Mouse (Mus musculus) MEL (cell line): Measurements from ENCODE around the gene Crxos. TPM values are rescaled to one million over a fixed set of nuclear protein-coding genes. Genes with fewer than 3 reads are reported as not detected.

Experiments used
- DNase-seq: peaks from one replicate; pipeline ENCODE4 v3.0.0; 2011; ENCODE audit warnings: low read depth, low spot score
- H3K27ac ChIP-seq: 2 replicates; pipeline ENCODE4 v1.5.1; 2012; ENCODE audit warnings: low read depth, mild to moderate bottlenecking, control low read depth, low read length, moderate library complexity; ENCODE audit not compliant: control insufficient read depth
- H3K27me3 ChIP-seq, 2 experiments: fragments of 150-350 bp in 1 of 2; sonication (generic) in 1 of 2; 2 replicates each; pipeline ENCODE4 v1.6.1; 2012; ENCODE audit warnings: low read length in 2 of 2, mild to moderate bottlenecking in 2 of 2, improper control_type of control experiment in 1 of 2, moderate library complexity in 1 of 2; ENCODE audit not compliant: insufficient read depth in 2 of 2, control insufficient read depth in 1 of 2
- H3K36me3 ChIP-seq, 2 experiments: 2 replicates each; pipeline ENCODE4 v1.6.1; 2012 to 2014; ENCODE audit warnings: low read length in 2 of 2, improper control_type of control experiment in 1 of 2, inconsistent platforms in 1 of 2, mild to moderate bottlenecking in 1 of 2; ENCODE audit not compliant: insufficient read depth in 2 of 2, control insufficient read depth in 1 of 2
- H3K4me1 ChIP-seq, 2 experiments: fragments of 150-350 bp in 1 of 2; sonication (generic) in 1 of 2; 2 replicates each; pipeline ENCODE4 v1.6.1; 2012; ENCODE audit warnings: low read length in 2 of 2, improper control_type of control experiment in 1 of 2, mild to moderate bottlenecking in 1 of 2; ENCODE audit not compliant: insufficient read depth in 2 of 2, control insufficient read depth in 1 of 2
- H3K4me3 ChIP-seq, 2 experiments: fragments of 150-350 bp in 1 of 2; sonication (generic) in 1 of 2; 2 replicates each; pipeline ENCODE4 v1.5.1; 2012; ENCODE audit warnings: low read depth in 2 of 2, low read length in 2 of 2, mild to moderate bottlenecking in 2 of 2, moderate library complexity in 2 of 2, control low read depth in 1 of 2, improper control_type of control experiment in 1 of 2; ENCODE audit not compliant: control insufficient read depth in 1 of 2, insufficient read depth in 1 of 2
- H3K79me2 ChIP-seq: 2 replicates; pipeline ENCODE4 v1.6.1; 2012; ENCODE audit warnings: mild to moderate bottlenecking, low read length, moderate library complexity; ENCODE audit not compliant: control insufficient read depth, poor library complexity, insufficient read depth
- H3K9ac ChIP-seq: 2 replicates; pipeline ENCODE4 v1.6.1; 2012; ENCODE audit warnings: low read depth, mild to moderate bottlenecking, control low read depth, low read length, moderate library complexity; ENCODE audit not compliant: control insufficient read depth, poor library complexity, severe bottlenecking
- H3K9me3 ChIP-seq: fragments of 150-350 bp; sonication (generic); replicated peaks from 2 replicates; pipeline ENCODE4 v1.6.1; 2012; ENCODE audit warnings: mild to moderate bottlenecking, low read length, improper control_type of control experiment, moderate library complexity; ENCODE audit not compliant: insufficient read depth
- E2F4 ChIP-seq: IDR thresholded peaks from 2 replicates; pipeline ENCODE4 v1.6.1; 2011; ENCODE audit warnings: low read depth, low read length, improper control_type of control experiment, borderline replicate concordance
- EP300 ChIP-seq, 2 experiments: IDR thresholded peaks; 2 replicates each; pipeline ENCODE4 v1.6.1; 2011; ENCODE audit warnings: improper control_type of control experiment in 2 of 2, low read length in 2 of 2, low read depth in 1 of 2, mild to moderate bottlenecking in 1 of 2
- ETS1 ChIP-seq: IDR thresholded peaks from 2 replicates; pipeline ENCODE4 v1.6.1; 2012; ENCODE audit warnings: low read depth, mild to moderate bottlenecking, inconsistent platforms, low read length, improper control_type of control experiment, moderate library complexity
- GABPA ChIP-seq: IDR thresholded peaks from 2 replicates; pipeline ENCODE4 v1.6.1; 2012; ENCODE audit warnings: low read depth, mild to moderate bottlenecking, inconsistent platforms, low read length, improper control_type of control experiment, moderate library complexity
- GATA1 ChIP-seq: IDR thresholded peaks from 2 replicates; pipeline ENCODE4 v1.6.1; 2011; ENCODE audit warnings: low read depth, low read length, improper control_type of control experiment
- HCFC1 ChIP-seq: IDR thresholded peaks from 2 replicates; pipeline ENCODE4 v1.6.1; 2012; ENCODE audit warnings: low read depth, mild to moderate bottlenecking, inconsistent platforms, low read length, improper control_type of control experiment, moderate library complexity
- KAT2A ChIP-seq: conservative IDR thresholded peaks from 2 replicates; pipeline ENCODE4 v1.6.1; 2012; ENCODE audit warnings: low read depth, low read length, improper control_type of control experiment, inconsistent platforms
- MAFK ChIP-seq: IDR thresholded peaks from 2 replicates; pipeline ENCODE4 v1.6.1; 2011; ENCODE audit warnings: low read depth, mild to moderate bottlenecking, low read length, improper control_type of control experiment, borderline replicate concordance
- MAX ChIP-seq: IDR thresholded peaks from 2 replicates; pipeline ENCODE4 v1.6.1; 2011; ENCODE audit warnings: low read length, improper control_type of control experiment
- MAZ ChIP-seq: IDR thresholded peaks from 2 replicates; pipeline ENCODE4 v1.6.1; 2012; ENCODE audit warnings: low read depth, mild to moderate bottlenecking, inconsistent platforms, low read length, improper control_type of control experiment
- MXI1 ChIP-seq: IDR thresholded peaks from 2 replicates; pipeline ENCODE4 v1.6.1; 2011; ENCODE audit warnings: mild to moderate bottlenecking, low read depth, low read length, improper control_type of control experiment
- MYB ChIP-seq: IDR thresholded peaks from 2 replicates; pipeline ENCODE4 v1.6.1; 2011; ENCODE audit warnings: mild to moderate bottlenecking, low read depth, low read length, improper control_type of control experiment
- MYC ChIP-seq: IDR thresholded peaks from 2 replicates; pipeline ENCODE4 v1.6.1; 2011; ENCODE audit warnings: low read depth, mild to moderate bottlenecking, low read length, improper control_type of control experiment, moderate library complexity
- NRF1 ChIP-seq: IDR thresholded peaks from 2 replicates; pipeline ENCODE4 v1.6.1; 2014; ENCODE audit warnings: low read depth, mild to moderate bottlenecking, inconsistent platforms, low read length, improper control_type of control experiment, moderate library complexity; ENCODE audit not compliant: poor library complexity, insufficient read depth, severe bottlenecking
- POLR2A ChIP-seq, 2 experiments: IDR thresholded peaks; 2 replicates each; pipeline ENCODE4 v1.6.1; 2011 to 2012; ENCODE audit warnings: low read length in 2 of 2, mild to moderate bottlenecking in 2 of 2, control low read depth in 1 of 2, improper control_type of control experiment in 1 of 2, low read depth in 1 of 2, moderate library complexity in 1 of 2; ENCODE audit not compliant: control insufficient read depth in 1 of 2, insufficient read depth in 1 of 2, poor library complexity in 1 of 2
- POLR2AphosphoS5 ChIP-seq: IDR thresholded peaks from 2 replicates; pipeline ENCODE4 v1.6.1; 2012; ENCODE audit warnings: low read depth, borderline replicate concordance, mild to moderate bottlenecking, inconsistent platforms, low read length, moderate library complexity, mixed read lengths
- RCOR1 ChIP-seq: IDR thresholded peaks from 2 replicates; pipeline ENCODE4 v1.6.1; 2012; ENCODE audit warnings: low read depth, mild to moderate bottlenecking, inconsistent platforms, low read length, improper control_type of control experiment
- SIN3A ChIP-seq: IDR thresholded peaks from 2 replicates; pipeline ENCODE4 v1.6.1; 2012; ENCODE audit warnings: low read length, improper control_type of control experiment, inconsistent platforms
- SMC3 ChIP-seq: IDR thresholded peaks from 2 replicates; pipeline ENCODE4 v1.6.1; 2011; ENCODE audit warnings: low read depth, low read length, improper control_type of control experiment
- TAL1 ChIP-seq: IDR thresholded peaks from 2 replicates; pipeline ENCODE4 v1.6.1; 2012; ENCODE audit warnings: mild to moderate bottlenecking, inconsistent platforms, low read length, moderate library complexity, mixed read lengths
- TBP ChIP-seq: IDR thresholded peaks from 2 replicates; pipeline ENCODE4 v1.8.0; 2011; ENCODE audit warnings: low read depth, low read length, improper control_type of control experiment
- TCF12 ChIP-seq: IDR thresholded peaks from 2 replicates; pipeline ENCODE4 v1.6.1; 2014; ENCODE audit warnings: low read depth, mild to moderate bottlenecking, inconsistent platforms, low read length, improper control_type of control experiment, moderate library complexity
- ZC3H11A ChIP-seq: IDR thresholded peaks from 2 replicates; pipeline ENCODE4 v1.6.1; 2012; ENCODE audit warnings: low read depth, mild to moderate bottlenecking, inconsistent platforms, low read length, improper control_type of control experiment
- ZKSCAN1 ChIP-seq: IDR thresholded peaks from 2 replicates; pipeline ENCODE4 v1.6.1; 2012; ENCODE audit warnings: low read depth, mild to moderate bottlenecking, inconsistent platforms, low read length, improper control_type of control experiment, moderate library complexity
- ZMIZ1 ChIP-seq: IDR thresholded peaks from 2 replicates; pipeline ENCODE4 v1.6.1; 2012; ENCODE audit warnings: low read depth, mild to moderate bottlenecking, inconsistent platforms, low read length, improper control_type of control experiment, moderate library complexity
- ZNF384 ChIP-seq: IDR thresholded peaks from 2 replicates; pipeline ENCODE4 v1.6.1; 2012; ENCODE audit warnings: low read depth, mild to moderate bottlenecking, inconsistent platforms, low read length, improper control_type of control experiment
- polyA plus RNA-seq, 2 experiments: library from polyadenylated mRNA; stranded (reverse) in 1 of 2; unstranded in 1 of 2; fragments of >175 nt in 1 of 2; fragments of >200 nt in 1 of 2; gene quantifications; 2 replicates each; pipeline versions ENCODE4 v1.2.1 to v1.2.4; 2012; ENCODE audit warnings: low replicate concordance in 2 of 2, low read depth in 1 of 2; ENCODE audit not compliant: insufficient read length in 2 of 2, insufficient read depth in 1 of 2, missing spikeins in 1 of 2
- total RNA-seq: library from RNA; depleted of rRNA; stranded (reverse); fragments of 300-350 nt; gene quantifications from 2 replicates; pipeline ENCODE4 v1.2.3, GENCODE M21; 2012

Gene Crxos
- total and polyA plus RNA-seq, 3 experiments = 0.10 TPM; not detected in 2

- TF ChIP-seq RCOR1 (peak; percentile 99), GABPA (no peak)
These were observed 66.9 kb downstream of the Crxos start (continued) for GRCm38 (mm10) chr7:15949216-15949790.

- H3K27ac ChIP-seq = no peak overlapping the region
- peaks cover 7 to 59% of the 10 kb centered on the region in 2 experiments for H3K4me1 ChIP-seq
- no peaks in the 10 kb centered on the region for H3K9me3 ChIP-seq
- no peaks in the 10 kb centered on the region for H3K27me3 ChIP-seq
- no peak overlapping the region for H3K9ac ChIP-seq
- peaks cover 0 to 54% of the 10 kb centered on the region in 2 experiments; a peak in 2 of 4 replicates for H3K36me3 ChIP-seq
- H3K79me2 ChIP-seq = peaks cover 9% of the 10 kb centered on the region
- no peak for DNase-seq
- H3K4me3 ChIP-seq = no peak overlapping the region
- TF ChIP-seq ZNF384 (no peak), EP300 (IDR thresholded peaks at IDR 0.05; ENCODE audit: low read depth in 1 of 2, low read length in 2 of 2) (no peak), NRF1 (no peak), SIN3A (no peak), ZKSCAN1 (no peak), POLR2AphosphoS5 (no peak), POLR2A (IDR thresholded peaks at IDR 0.05; ENCODE audit: control insufficient read depth in 1 of 2, insufficient read depth in 1 of 2, low read depth in 1 of 2, low read length in 2 of 2, poor library complexity in 1 of 2) (no peak), E2F4 (no peak), MYC (no peak), KAT2A (no peak), ZMIZ1 (no peak), HCFC1 (no peak), GABPA (no peak), MAZ (no peak), ZC3H11A (no peak), MYB (no peak), TBP (no peak), MXI1 (no peak)
These were observed 67.6 kb downstream of the Crxos start for GRCm38 (mm10) chr7:15950008-15950407.

- no peak overlapping the region for H3K9ac ChIP-seq
- DNase-seq = peak; percentile 92
- peak overlapping the region; percentile 82 for H3K27ac ChIP-seq
- peaks cover 0 to 44% of the 10 kb centered on the region in 2 experiments; a peak in 2 of 4 replicates for H3K36me3 ChIP-seq
- H3K4me1 ChIP-seq = peaks cover 3 to 54% of the 10 kb centered on the region in 2 experiments
- H3K79me2 ChIP-seq = no peaks in the 10 kb centered on the region; the same call in 1 of the 2 replicates
- H3K9me3 ChIP-seq = no peaks in the 10 kb centered on the region
- no peak overlapping the region for H3K4me3 ChIP-seq
- peak; percentile 91 for TF ChIP-seq RCOR1
- no peak for TF ChIP-seq KAT2A
- peak; percentile 55; the same call in 1 of the 2 replicates for TF ChIP-seq SIN3A
- peak; percentile 93 for TF ChIP-seq GATA1
- peak; percentile 60; the same call in 1 of the 2 replicates for TF ChIP-seq MYC
- TF ChIP-seq NRF1 = no peak
- 0 out of 2 replicates have a peak, but pooled peaks have one; percentile 38 for TF ChIP-seq TBP
- no peak; the same call in 1 of the 2 replicates for TF ChIP-seq HCFC1
- no peak for TF ChIP-seq ZMIZ1
- TF ChIP-seq SMC3 = no peak
- peak; percentile 74; the same call in 1 of the 2 replicates for TF ChIP-seq MAFK
- TF ChIP-seq TAL1 = peak; percentile 91
- TF ChIP-seq MAX = 0 out of 2 replicates have a peak, but pooled peaks have one; percentile 29
- peak; percentile 53; the same call in 1 of the 2 replicates for TF ChIP-seq ETS1
- TF ChIP-seq TCF12 = peak; percentile 85
- peak; percentile 75 to 81 for TF ChIP-seq EP300 (IDR thresholded peaks at IDR 0.05; ENCODE audit: low read depth in 1 of 2, low read length in 2 of 2)
- no peaks in the 10 kb centered on the region for H3K27me3 ChIP-seq
These were observed 70.0 kb downstream of the Crxos start for GRCm38 (mm10) chr7:15952416-15952815.
